8 mouse cellular contexts compared by ENCODE assay signal in the genomic region with DNA sequence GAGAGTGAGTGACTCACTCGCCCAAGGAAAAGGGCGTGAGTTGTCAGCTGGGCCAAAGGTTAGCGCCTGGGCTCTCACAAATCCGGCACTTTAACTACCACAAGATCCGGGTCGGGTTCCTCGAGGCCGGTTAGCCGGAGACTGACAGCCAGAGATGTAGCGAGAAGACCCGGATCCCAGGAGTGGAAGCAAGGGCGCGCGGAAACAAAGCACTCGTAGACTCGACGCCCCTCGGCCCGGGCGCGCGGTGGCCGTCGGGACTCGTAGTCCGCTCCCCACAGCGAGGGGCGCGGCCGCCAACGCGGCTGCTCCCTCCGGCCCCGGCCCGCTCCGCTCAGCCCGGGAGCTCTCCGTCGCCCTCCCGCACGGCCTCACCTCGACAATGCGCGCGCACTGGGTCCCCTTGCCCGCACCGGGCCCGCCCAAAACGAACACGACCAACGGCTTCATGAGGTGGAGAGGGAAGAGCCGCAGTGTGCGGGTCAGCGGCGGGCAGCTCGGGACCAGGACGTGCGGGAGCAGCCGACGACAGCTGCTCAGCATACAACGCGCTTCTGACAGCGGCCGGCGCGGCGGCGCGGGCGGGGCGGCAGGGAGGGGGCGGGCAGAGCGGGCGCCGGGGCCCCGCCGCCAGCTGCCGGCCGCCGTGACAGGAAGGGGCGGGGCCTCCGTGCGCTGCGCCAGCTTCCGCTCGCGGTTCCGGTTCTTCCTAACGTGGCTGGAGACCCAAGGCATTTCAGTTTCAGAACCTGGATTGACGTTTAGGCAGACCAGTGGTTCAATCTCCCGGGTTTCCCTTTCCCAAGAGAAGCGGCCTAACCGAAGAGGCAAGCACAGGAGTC. TPM values are rescaled to one million over a fixed set of nuclear protein-coding genes. Genes with fewer than 3 reads are reported as not detected.
A peak's percentile ranks its signal among the peaks of the same experiment; 100 is the strongest.
DNase-seq lines count a peak whose midpoint lies in the region; ATAC-seq lines count a peak whose summit lies in the region.

A gene (minus strand): TSS at position 651 of the 842 bp plus-strand sequence.

- H3K27me3 ChIP-seq in hindbrain, embryonic 11.5 days (ENCODE audit: control insufficient read depth, insufficient read depth, low read length): no peaks in the 10 kb centered on the region
- no peaks in the 10 kb centered on the region for H3K27me3 ChIP-seq in lung, embryonic 16.5 days (ENCODE audit: control insufficient read depth, insufficient read depth, low read depth, low read length)

- ATAC-seq in hindbrain, embryonic 11.5 days (ENCODE audit: low FRiP score): peak; percentile 98
- peak; percentile 98 for ATAC-seq in lung, embryonic 16.5 days (ENCODE audit: low read depth)

- no peaks in the 10 kb centered on the region for H3K9me3 ChIP-seq in hindbrain, embryonic 11.5 days (ENCODE audit: control insufficient read depth, low read length)
- H3K9me3 ChIP-seq in lung, embryonic 16.5 days (ENCODE audit: control insufficient read depth, low read length): no peaks in the 10 kb centered on the region

- DNase-seq in NIH3T3 (ENCODE audit: low read depth): peak; percentile 96
- DNase-seq in cerebellum, adult 9-11 months: peak; percentile 87
- DNase-seq in frontal cortex, postnatal 10 days (ENCODE audit: low spot score in 2 of 2): peak; percentile 71 to 83
- DNase-seq in hindbrain, embryonic 11.5 days (ENCODE audit: low spot score): peak; percentile 92
- peak; percentile 84 for DNase-seq in layer of hippocampus, adult 9-11 months
- DNase-seq in ovary, postnatal 10 days (ENCODE audit: low spot score): peak; percentile 60
- DNase-seq in thymus, postnatal 0 days (ENCODE audit: low spot score): peak; percentile 85

- H3K4me2 ChIP-seq in hindbrain, embryonic 11.5 days (replicated peaks; ENCODE audit: low read depth, low read length): peak within 1 kb of the TSS; percentile 44
- peak within 1 kb of the TSS; percentile 75 for H3K4me2 ChIP-seq in lung, embryonic 16.5 days (ENCODE audit: low read depth, low read length)

- no peaks in the 10 kb centered on the region for H3K36me3 ChIP-seq in hindbrain, embryonic 11.5 days (ENCODE audit: control insufficient read depth, insufficient read depth, low read length)
- H3K36me3 ChIP-seq in lung, embryonic 16.5 days (ENCODE audit: control insufficient read depth, insufficient read depth, low read length): no peaks in the 10 kb centered on the region

- peak within 1 kb of the TSS; percentile 81 for H3K4me3 ChIP-seq in hindbrain, embryonic 11.5 days (ENCODE audit: low read depth, low read length)
- H3K4me3 ChIP-seq in lung, embryonic 16.5 days (ENCODE audit: low read length): peak within 1 kb of the TSS; percentile 92

- H3K27ac ChIP-seq in hindbrain, embryonic 11.5 days (ENCODE audit: low read depth, low read length): peak within 1 kb of the TSS; percentile 99
- peak within 1 kb of the TSS; percentile 100 for H3K27ac ChIP-seq in lung, embryonic 16.5 days (ENCODE audit: low read length)

- 0% methylated on average over 82 of the region's 93 CpGs for WGBS in hindbrain, embryonic 11.5 days
- WGBS in lung, embryonic 16.5 days: under 1% methylated on average over 86 of the region's 93 CpGs

- no peaks in the 10 kb centered on the region for H3K4me1 ChIP-seq in hindbrain, embryonic 11.5 days (replicated peaks; ENCODE audit: control insufficient read depth, insufficient read depth, low read length)
- H3K4me1 ChIP-seq in lung, embryonic 16.5 days (replicated peaks; ENCODE audit: control insufficient read depth, insufficient read depth, low read length): peaks cover 7% of the 10 kb centered on the region; the same call in 1 of the 2 replicates

- H3K9ac ChIP-seq in hindbrain, embryonic 11.5 days (ENCODE audit: low read depth, low read length): peak within 1 kb of the TSS; percentile 93
- peak within 1 kb of the TSS; percentile 97 for H3K9ac ChIP-seq in lung, embryonic 16.5 days (ENCODE audit: low read length)

RNA-seq across cellular contexts. Expression of the gene that starts here (rescaled TPM):
- polyA plus RNA-seq in hindbrain, embryonic 11.5 days (2014; fragmentation: Nextera tagmentation; extraction: Ambion mirVana): 134 and 150 TPM in 2 replicates
- 67.6 and 89.2 TPM in 2 replicates for polyA plus RNA-seq in lung, embryonic 16.5 days (2015; fragmentation: Nextera tagmentation; extraction: Ambion mirVana)
- polyA plus RNA-seq in thymus, postnatal 0 days (2015; fragmentation: Nextera tagmentation; extraction: Ambion mirVana): 120 and 126 TPM in 2 replicates

Comparison
In these comparisons a context has a peak if more than half of its experiments do, and no peak if none do; other contexts are left out.
1. Peak in every context shown above with its lines: DNase-seq, ATAC-seq, H3K4me3 ChIP-seq and H3K27ac ChIP-seq.